Mouse (Mus musculus) brain, embryonic 14.5 days (tissue): Measurements from ENCODE around the gene Stk33. TPM values are rescaled to one million over a fixed set of nuclear protein-coding genes. Genes with fewer than 3 reads are reported as not detected.

ENCODE experiments used
- DNase-seq: peaks from one replicate; pipeline ENCODE4 v3.0.0-alpha.2; 2011; ENCODE audit warnings: low read depth
- CTCF ChIP-seq: fragments of 200-500 bp; IDR thresholded peaks from 2 replicates; pipeline ENCODE4 v1.5.1; 2012; ENCODE audit warnings: inconsistent platforms, mild to moderate bottlenecking, moderate library complexity, borderline replicate concordance; ENCODE audit not compliant: insufficient read depth, insufficient read length; ENCODE audit errors: extremely low read depth
- POLR2A ChIP-seq: fragments of 200-500 bp; IDR thresholded peaks from 2 replicates; pipeline ENCODE4 v1.6.1; 2012; ENCODE audit warnings: mild to moderate bottlenecking, inconsistent platforms, borderline replicate concordance; ENCODE audit not compliant: poor library complexity, insufficient read depth, insufficient read length, severe bottlenecking; ENCODE audit errors: extremely low read depth
- polyA plus RNA-seq: library from polyadenylated mRNA; depleted of rRNA; stranded (reverse); fragments of >200 nt; gene quantifications from 2 replicates; pipeline ENCODE4 v1.2.3, GENCODE M21; 2012; rRNA removed

The Stk33 gene
- 6.3 and 6.8 TPM in 2 replicates for polyA plus RNA-seq

DNA sequence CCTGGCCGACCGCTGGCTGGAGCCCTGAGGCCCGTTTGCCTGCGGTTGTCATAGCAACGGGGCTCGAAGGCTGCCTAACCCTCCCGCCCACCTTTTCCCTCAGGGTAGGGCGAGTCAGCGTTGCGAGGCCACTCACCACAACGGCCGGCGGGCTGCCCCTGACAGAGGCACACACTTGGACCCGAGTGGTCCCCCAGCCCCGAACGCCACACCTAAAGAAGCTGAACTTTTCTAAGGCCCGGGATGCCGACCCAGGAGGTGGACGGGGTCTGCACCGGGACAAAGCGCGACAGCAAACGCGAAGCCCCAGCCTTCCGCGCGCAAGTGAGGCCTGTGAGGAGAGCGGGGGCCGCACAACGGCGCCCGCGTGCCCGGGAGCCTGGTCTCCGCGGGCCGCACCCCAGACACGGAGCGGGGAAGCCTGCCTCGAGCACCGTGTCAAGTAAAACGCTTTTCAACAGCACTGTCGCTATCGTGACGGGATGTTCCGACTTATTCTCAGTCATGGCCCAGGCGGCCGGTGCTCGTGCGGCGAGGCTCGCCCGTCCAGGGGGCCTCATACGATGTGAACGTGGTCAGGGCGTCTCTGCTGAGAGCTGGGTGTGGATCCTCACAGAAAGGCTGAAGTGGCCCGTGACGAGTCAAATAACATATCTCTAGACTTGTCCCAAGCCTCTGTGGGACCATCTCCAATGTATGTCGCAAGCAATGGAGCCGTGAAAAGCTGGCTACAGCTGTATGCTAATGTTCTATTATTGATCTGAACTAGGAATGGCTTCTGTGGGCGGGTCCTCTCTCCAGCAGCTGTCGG, at the start of gene Stk33:
Gene Stk33 (minus strand): TSS at position 301 of the 811 bp plus-strand sequence.
- TF ChIP-seq POLR2A (0 out of 2 replicates have a peak, but pooled peaks have one; percentile 15), CTCF (no peak)
- DNase-seq, result peak; percentile 86

DNA sequence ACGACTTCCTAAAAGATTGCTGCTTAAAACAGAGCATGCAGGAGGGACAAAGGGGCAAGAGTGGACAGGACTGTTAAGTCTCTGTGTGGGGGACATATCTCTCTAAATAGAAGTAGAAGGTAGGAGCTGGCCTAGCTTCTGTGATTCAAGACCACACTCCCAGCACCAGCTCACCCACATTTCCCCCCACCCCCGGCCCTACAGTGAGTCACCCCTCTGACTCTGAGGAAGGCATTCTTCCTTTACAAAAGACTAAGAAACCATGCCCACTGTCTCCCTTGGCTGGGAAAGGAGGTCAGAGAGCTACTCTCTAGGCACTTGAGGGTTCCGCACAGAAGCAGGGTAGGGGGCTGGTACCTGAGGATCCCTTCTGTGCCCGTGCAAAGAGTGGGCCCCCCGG, 45.3 kb upstream of the Stk33 start:
- DNase-seq, result no peak
- TF ChIP-seq CTCF, result no peak

DNA sequence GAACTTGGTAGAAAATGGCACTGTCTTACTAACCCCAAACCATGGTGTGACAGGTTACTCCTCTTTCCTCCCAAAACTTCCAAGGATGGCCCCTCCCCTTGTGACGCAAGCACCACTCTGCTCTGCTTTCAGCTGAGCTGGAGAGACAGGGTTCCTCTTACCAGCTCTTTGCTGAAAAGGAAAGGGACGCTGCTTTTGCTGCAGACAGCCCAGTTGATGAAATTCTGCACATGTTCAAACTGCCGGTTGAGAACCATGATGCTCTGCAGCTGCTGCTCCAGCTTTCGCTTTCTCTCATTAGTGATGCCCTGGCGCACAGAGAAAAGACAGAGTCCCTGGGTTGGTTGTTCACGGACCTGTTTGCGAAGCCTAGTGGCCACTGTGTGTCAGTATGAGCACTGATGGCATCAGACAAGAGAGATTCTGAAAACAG, 41.9 kb upstream of the Stk33 start:
- TF ChIP-seq POLR2A, result no peak
- TF ChIP-seq CTCF, result peak; percentile 44; the same call in 1 of the 2 replicates
- peak; percentile 60 for DNase-seq

DNA sequence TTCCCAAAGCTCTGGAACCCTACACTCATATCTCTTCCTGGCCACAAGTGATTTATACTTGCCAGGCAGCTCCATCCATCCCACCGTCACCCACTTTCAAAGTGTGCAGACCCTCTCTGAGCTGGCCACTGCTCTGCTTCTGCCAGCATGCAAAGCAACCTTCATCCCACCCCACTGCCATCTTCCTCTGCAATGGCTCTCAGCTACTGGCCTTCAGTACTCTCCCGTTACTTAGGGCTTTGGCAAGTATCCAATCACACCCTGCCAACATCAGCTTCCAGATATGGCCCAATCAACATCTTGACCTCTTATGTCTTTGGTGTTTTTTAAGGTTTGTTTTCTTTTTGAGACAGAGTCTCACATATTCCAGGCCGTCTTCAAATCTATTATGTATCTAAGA, 39.0 kb upstream of the Stk33 start:
- TF ChIP-seq CTCF (no peak), POLR2A (no peak)
- no peak for DNase-seq

DNA sequence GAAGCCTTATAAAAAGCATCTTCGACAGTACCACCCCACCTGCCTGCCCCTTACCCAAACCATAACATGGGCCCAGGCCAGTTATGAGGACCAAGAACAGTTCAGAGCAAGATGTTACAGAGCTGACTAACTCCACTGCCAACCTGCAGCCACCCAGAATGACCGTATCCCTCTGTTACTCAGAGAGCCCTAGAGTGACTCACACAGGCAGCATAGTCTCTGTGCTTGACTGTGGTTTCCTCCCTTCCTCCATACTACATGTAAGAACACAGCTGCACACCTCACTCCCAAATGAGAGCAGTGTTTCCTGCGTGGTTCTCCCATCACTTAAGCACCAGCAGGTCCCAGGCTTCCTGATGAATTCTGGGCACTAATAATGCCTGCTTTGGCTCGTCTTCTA, 31.8 kb upstream of the Stk33 start:
- peak; percentile 9 for DNase-seq
- TF ChIP-seq CTCF, result no peak
- no peak for TF ChIP-seq POLR2A

DNA sequence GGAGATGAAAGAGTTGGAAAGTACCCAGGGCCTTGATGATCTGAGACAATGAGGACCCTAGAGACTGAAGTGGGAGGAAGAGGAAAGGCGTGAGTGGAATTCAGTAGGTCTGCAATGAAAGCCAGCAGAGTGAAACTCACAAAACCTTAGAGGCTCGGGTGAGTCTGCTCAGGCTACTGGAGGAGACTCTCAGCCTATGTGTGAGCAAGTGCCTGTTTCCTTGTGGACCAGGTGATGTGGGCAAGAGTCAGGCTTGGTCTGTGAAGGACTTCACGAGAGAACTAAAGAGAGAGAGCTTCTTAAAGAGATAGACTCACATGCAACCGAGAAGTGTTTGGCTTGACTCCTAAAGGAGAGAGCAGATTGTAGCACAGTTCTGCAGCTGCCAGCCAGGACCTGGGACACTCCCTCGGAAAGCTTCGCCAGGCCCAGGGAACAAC, 29.4 kb upstream of the Stk33 start:
- peak; percentile 45 for DNase-seq
- TF ChIP-seq CTCF (no peak), POLR2A (no peak)

DNA sequence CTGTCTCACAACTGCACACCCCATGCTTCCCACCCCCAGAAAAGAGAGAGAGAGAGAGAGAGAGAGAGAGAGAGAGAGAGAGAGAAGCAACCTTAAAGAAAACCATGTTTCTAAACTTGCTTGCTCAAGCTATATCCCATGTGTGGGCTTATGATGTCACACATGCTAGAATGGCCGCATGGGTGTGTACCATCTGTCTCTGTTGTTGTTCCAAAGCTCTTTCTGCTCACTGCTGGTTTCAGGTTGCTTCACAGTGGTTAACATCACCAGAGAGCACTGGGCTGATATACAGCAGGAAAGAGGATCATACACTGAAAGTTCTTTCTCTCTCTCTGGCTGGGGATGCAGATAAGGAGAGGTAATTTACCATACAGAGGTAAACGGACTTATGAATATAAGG, 28.7 kb upstream of the Stk33 start:
- peak; percentile 27 for DNase-seq
- no peak for TF ChIP-seq CTCF
- no peak for TF ChIP-seq POLR2A

DNA sequence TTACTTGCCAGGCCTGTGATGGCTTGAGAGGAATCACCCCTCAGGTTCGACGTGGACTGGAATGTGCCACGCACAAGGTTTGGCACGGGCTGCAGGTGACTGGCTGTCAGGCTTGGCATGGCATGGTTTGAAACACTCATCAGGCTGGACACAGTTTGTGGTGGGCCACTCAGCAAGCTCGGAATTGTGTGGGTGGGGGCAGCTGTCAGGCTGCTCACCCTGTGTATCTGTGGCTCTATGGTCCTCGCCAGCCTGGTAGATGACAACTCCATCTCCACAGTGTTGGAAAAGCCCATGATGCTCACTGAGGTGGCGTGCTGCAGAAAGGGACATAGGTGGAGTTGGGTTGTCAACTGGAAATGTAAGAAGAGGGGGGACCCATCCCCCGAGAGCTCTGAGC, 21.8 kb upstream of the Stk33 start:
- DNase-seq, result no peak
- no peak for TF ChIP-seq CTCF
- no peak for TF ChIP-seq POLR2A

DNA sequence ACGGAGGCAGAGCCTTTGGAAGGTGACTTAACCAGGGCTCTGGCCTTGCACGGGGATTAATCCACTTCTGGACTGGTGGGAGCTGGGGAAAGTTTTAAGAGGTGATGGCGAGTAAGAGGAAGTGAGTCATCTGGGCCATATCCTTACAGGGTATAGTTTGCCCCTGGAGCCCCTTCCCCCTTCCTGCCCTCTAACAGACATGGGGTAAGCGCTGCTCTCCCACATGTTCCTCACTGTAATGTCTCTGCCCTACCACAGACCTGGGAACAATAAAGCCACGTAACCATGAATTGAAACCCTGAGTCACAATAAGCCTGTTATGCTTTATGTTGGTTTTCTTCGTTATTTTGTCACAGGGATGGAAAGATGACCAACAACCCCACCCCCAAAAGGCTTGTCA, 17.7 kb upstream of the Stk33 start:
- TF ChIP-seq POLR2A (no peak), CTCF (no peak)
- no peak for DNase-seq

DNA sequence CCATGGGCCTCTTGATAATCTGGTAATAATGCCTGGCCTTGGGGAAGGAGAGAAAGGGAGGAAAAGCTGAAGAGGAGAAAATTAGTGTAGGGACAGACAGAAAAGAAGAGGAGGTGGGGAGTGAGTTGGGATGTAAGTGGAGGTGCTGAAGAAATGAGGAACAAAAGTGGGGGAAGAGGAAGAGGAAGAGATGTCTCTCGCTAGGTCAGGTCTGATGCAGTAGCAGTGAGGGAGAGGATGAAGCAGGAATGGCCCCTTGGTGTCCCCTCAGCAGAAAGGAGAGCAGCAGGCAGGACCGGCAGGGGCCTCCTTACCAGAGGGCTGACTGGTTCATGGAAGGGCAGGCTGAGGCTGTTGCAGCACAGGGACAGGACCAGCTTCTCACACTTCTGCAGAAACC, 16.9 kb upstream of the Stk33 start:
- no peak for DNase-seq
- TF ChIP-seq POLR2A (no peak), CTCF (no peak)

DNA sequence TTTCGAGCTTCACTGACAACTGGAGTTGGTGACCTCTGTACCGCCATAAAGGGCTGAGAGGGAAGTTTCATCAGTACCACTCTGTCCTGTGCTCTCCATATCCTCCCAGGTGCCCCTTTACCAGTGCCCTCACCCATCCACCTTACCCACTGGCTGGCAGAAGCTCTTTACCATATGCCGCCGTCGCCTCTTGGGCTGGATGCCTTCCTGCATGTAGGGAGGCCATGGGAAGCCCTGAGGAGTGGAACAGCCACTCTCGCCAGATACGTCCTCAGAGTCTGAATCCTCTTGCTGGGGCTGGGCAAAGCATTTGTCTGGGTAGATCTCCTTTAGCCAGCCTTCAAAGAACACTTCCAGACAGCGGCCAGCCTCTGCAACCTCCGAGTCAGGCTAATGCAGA, 16.0 kb upstream of the Stk33 start:
- TF ChIP-seq POLR2A, result no peak
- DNase-seq, result no peak

DNA sequence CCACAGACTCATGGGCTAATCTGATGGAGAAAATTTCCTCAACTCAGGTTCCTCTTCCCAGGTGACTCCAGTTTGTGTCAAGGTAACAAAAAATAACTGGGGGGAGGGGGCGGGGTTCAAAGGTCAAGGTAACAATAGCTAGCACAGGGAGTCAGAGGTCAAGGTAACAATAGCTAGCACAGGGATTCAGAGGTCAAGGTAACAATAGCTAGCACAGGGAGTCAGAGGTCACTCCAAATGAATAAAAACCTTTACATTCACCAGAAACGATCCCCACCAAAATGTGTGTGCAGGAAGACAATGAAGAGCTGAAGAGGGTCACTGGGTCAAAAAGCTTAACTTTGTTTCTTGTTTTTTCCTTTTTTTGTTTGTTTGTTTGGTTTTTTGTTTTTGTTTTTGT, 9.2 kb upstream of the Stk33 start:
- DNase-seq, result no peak
- TF ChIP-seq CTCF (no peak), POLR2A (no peak)
